Mouse (Mus musculus): ENCODE results near the gene Def6.

- TF ChIP-seq CTCF (IDR thresholded peaks at IDR 0.05; ENCODE audit: control insufficient read depth, insufficient read depth, insufficient replicate concordance, low read depth, low read length) (no peak), POLR2A (IDR thresholded peaks at IDR 0.05; ENCODE audit: control insufficient read depth, low read depth, low read length) (no peak)
Measured at GRCm38 (mm10) chr17:28278156-28278555, 70.6 kb downstream of the Def6 start.

All from testis, adult 2 months (tissue).